Comparison of ENCODE assay signal across 8 mouse cellular contexts in the genomic region with DNA sequence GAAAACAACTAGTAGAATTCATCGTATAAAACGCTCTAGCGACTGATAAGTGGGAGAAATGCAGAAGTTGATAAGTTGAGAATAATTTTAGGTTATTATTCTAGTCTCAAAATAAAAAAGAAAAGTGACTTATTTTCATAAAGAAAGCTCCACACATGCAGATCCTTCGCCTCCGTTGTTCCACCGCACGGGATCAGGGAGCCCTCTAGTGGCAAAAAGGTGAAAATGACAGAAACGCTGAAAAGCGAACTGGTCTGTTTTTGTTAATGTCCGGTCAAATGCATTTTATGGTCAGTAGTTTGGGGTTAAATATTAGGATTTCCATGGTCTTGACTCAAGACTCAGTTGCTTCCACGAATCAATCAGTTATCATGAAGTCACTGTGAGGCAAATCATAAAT.
DNase-seq lines count a peak whose midpoint lies in the region; ATAC-seq and TF ChIP-seq lines count a peak whose summit lies in the region.

No protein-coding gene starts in this region.

- no peaks in the 10 kb centered on the region for H3K9me3 ChIP-seq in heart, postnatal 0 days (replicated peaks; ENCODE audit: control insufficient read depth, low read length)

- no peaks in the 10 kb centered on the region for H3K4me1 ChIP-seq in heart, postnatal 0 days (ENCODE audit: control insufficient read depth, insufficient read depth)

- DNase-seq in layer of hippocampus, adult 11-12 months (ENCODE audit: low spot score), result peak; percentile 32
- no peak for DNase-seq in layer of hippocampus, adult 9-11 months
- peak; percentile 38 for DNase-seq in adrenal gland, adult 2 months
- peak; percentile 83 for DNase-seq in embryo, embryonic 10.5 days (ENCODE audit: low spot score)
- peak; percentile 35 for DNase-seq in heart, postnatal 0 days (ENCODE audit: low spot score)
- peak; percentile 45 to 61 for DNase-seq in kidney, postnatal 4 days
- peak; percentile 35 for DNase-seq in lung, postnatal 25 days (ENCODE audit: low spot score)
- peak; percentile 26 for DNase-seq in right cerebral cortex, postnatal 25 days

- peak; percentile 57; the same call in 1 of the 2 replicates for ATAC-seq in heart, postnatal 0 days (ENCODE audit: insufficient read depth, low read depth)

- 4% methylated on average over 11 of the region's 11 CpGs for WGBS in heart, postnatal 0 days

- H3K4me2 ChIP-seq in heart, postnatal 0 days (ENCODE audit: low read depth, low read length), result peak overlapping the region; percentile 83

- H3K27me3 ChIP-seq in heart, postnatal 0 days (ENCODE audit: control insufficient read depth, insufficient read depth, low read length), result no peaks in the 10 kb centered on the region

- H3K36me3 ChIP-seq in heart, postnatal 0 days (replicated peaks; ENCODE audit: control insufficient read depth, insufficient read depth, low read length), result no peaks in the 10 kb centered on the region

- peak overlapping the region; percentile 53 for H3K9ac ChIP-seq in heart, postnatal 0 days (replicated peaks; ENCODE audit: low read depth, low read length)

- no peak for TF ChIP-seq EP300 in heart, postnatal 0 days (IDR thresholded peaks at IDR 0.05; ENCODE audit: low read depth)

- peak overlapping the region; percentile 46 for H3K4me3 ChIP-seq in heart, postnatal 0 days (ENCODE audit: low read depth, low read length)

- no peak overlapping the region for H3K27ac ChIP-seq in heart, postnatal 0 days (ENCODE audit: low read depth)

- TF ChIP-seq CTCF in heart, postnatal 0 days (IDR thresholded peaks at IDR 0.05; ENCODE audit: low read depth), result peak; percentile 92
